Mouse (Mus musculus) midbrain, postnatal 0 days (tissue): Measurements from ENCODE around the gene Rtn4. TPM values are rescaled to one million over a fixed set of nuclear protein-coding genes. Genes with fewer than 3 reads are reported as not detected.
"Not testable (repeated sequence)": the region's sequence is repeated elsewhere in the genome, so short reads cannot be mapped to it uniquely, and the experiment has no call there.

Source experiments
- ATAC-seq: fragments of 200-750 bp; cut with Nextera tagmentation; 2 replicates; pipeline ENCODE4 v1.8.0; 2017; ENCODE audit warnings: moderate number of reproducible peaks, mild to moderate bottlenecking, moderate TSS enrichment, moderate library complexity; ENCODE audit not compliant: low FRiP score
- DNase-seq: peaks from one replicate; pipeline ENCODE4 v3.0.0-alpha.2; 2015; ENCODE audit warnings: low spot score
- H3K27ac ChIP-seq: fragments of 300-500 bp; sonication (generic); 2 replicates; pipeline ENCODE4 v1.5.1; 2014; ENCODE audit warnings: low read depth, mild to moderate bottlenecking, low read length, mixed read lengths
- H3K27me3 ChIP-seq: fragments of 300-500 bp; sonication (generic); 2 replicates; pipeline ENCODE4 v1.6.1; 2014; ENCODE audit warnings: low read length, control low read depth, mixed read lengths; ENCODE audit not compliant: insufficient read depth
- H3K36me3 ChIP-seq: fragments of 300-500 bp; sonication (generic); 2 replicates; pipeline ENCODE4 v1.6.1; 2014; ENCODE audit warnings: low read length, control low read depth, mixed read lengths; ENCODE audit not compliant: insufficient read depth
- H3K4me1 ChIP-seq: fragments of 300-500 bp; sonication (generic); 2 replicates; pipeline ENCODE4 v1.6.1; 2014; ENCODE audit warnings: mild to moderate bottlenecking, control low read depth, antibody characterized with exemption, low read length, mixed read lengths; ENCODE audit not compliant: insufficient read depth
- H3K4me2 ChIP-seq: fragments of 300-500 bp; sonication (generic); 2 replicates; pipeline ENCODE4 v1.6.1; 2014; ENCODE audit warnings: low read depth, mild to moderate bottlenecking, low read length, mixed read lengths; ENCODE audit not compliant: poor library complexity, severe bottlenecking
- H3K4me3 ChIP-seq: fragments of 300-500 bp; sonication (generic); 2 replicates; pipeline ENCODE4 v1.5.1; 2014; ENCODE audit warnings: low read depth, mild to moderate bottlenecking, low read length, moderate library complexity
- H3K9ac ChIP-seq: fragments of 300-500 bp; sonication (generic); replicated peaks from 2 replicates; pipeline ENCODE4 v1.6.1; 2014; ENCODE audit warnings: mild to moderate bottlenecking, low read length, moderate library complexity, mixed read lengths; ENCODE audit not compliant: poor library complexity, severe bottlenecking
- H3K9me3 ChIP-seq: fragments of 300-500 bp; sonication (generic); 2 replicates; pipeline ENCODE4 v1.6.1; 2016; ENCODE audit warnings: low read length, control low read depth
- CTCF ChIP-seq: IDR thresholded peaks from 2 replicates; pipeline ENCODE4 v1.5.1; 2016; ENCODE audit warnings: antibody characterized with exemption, mild to moderate bottlenecking
- WGBS: fragments of 180-500 bp; shearing (Covaris S2); extraction: QIAGEN DNeasy Blood & Tissue Kit; methylation state at CpG from one replicate; pipeline ENCODE4 v1.1.7; 2014; 5-methylcytosine and 5-hydroxymethylcytosine counted together
- polyA plus RNA-seq: library from polyadenylated mRNA; unstranded; fragments of >200 nt; fragmentation: Nextera tagmentation; extraction: Ambion mirVana; gene quantifications from 2 replicates; pipeline ENCODE4 v1.2.1, GENCODE M21; 2015
- total RNA-seq: library from RNA; depleted of rRNA; stranded (reverse); fragments of >200 nt; gene quantifications from 2 replicates; pipeline ENCODE4 v1.2.3, GENCODE M21; 2014; rRNA removed

Rtn4 gene
- 322 and 368 TPM in 2 replicates for total RNA-seq
- polyA plus RNA-seq: 144 and 153 TPM in 2 replicates

- DNase-seq (peak; percentile 99), ATAC-seq (peak; percentile 99)
- peak within 1 kb of the TSS; percentile 97 for H3K27ac ChIP-seq
- H3K9ac ChIP-seq: peak within 1 kb of the TSS; percentile 96
- H3K27me3 ChIP-seq: no peaks in the 10 kb centered on the region
- peak within 1 kb of the TSS; percentile 98 for H3K4me3 ChIP-seq
- no peak for TF ChIP-seq CTCF
- H3K36me3 ChIP-seq: no peaks in the 10 kb centered on the region
- H3K9me3 ChIP-seq: no peaks in the 10 kb centered on the region
- H3K4me1 ChIP-seq: peaks cover 3% of the 10 kb centered on the region; the same call in 1 of the 2 replicates
- WGBS: under 1% methylated on average over 43 of the region's 43 CpGs
- peak within 1 kb of the TSS; percentile 63 for H3K4me2 ChIP-seq
These were observed at the start of gene Rtn4 for GRCm38 (mm10) chr11:29692683-29693272. TSS of gene Rtn4 (plus strand) at chr11:29692947.

DNA sequence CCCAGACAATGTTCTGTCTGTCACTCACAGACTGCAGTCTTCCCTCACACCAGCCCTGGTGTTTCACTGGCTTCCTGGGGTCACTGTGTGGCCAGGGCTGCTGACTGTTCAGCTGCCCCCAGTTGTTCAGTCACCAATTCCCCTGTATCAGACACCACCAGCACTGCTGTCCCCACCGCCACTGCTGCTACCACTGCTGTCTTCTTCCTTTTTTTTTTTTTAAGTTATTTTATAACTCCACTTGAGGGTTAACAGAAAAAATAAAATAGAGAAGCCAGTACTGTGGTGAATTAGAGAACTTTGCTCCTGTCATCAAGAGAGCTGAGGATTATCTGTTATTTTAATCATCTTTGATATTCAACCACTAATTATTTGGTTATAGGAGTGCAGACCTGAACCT lies 48.3 kb upstream of the Rtn4 start:
- Histone ChIP-seq H3K27me3 (no peaks in the 10 kb centered on the region), H3K36me3 (no peaks in the 10 kb centered on the region), H3K27ac (no peak overlapping the region), H3K4me2 (no peak overlapping the region), H3K9me3 (no peaks in the 10 kb centered on the region), H3K9ac (no peak overlapping the region), H3K4me1 (no peaks in the 10 kb centered on the region), H3K4me3 (no peak overlapping the region)
- no peak for ATAC-seq
- DNase-seq: no peak
- WGBS: 91% methylated on average over 1 of the region's 1 CpGs
- TF ChIP-seq CTCF: no peak

GRCm38 (mm10) chr11:29645411-29646066 lies 47.2 kb upstream of the Rtn4 start:
- Histone ChIP-seq H3K4me2 (no peak overlapping the region), H3K4me3 (no peak overlapping the region), H3K27ac (no peak overlapping the region), H3K4me1 (no peaks in the 10 kb centered on the region), H3K9me3 (no peaks in the 10 kb centered on the region), H3K27me3 (no peaks in the 10 kb centered on the region), H3K9ac (no peak overlapping the region), H3K36me3 (no peaks in the 10 kb centered on the region)
- no peak for DNase-seq
- no peak for TF ChIP-seq CTCF
- ATAC-seq: no peak
- WGBS: 84% methylated on average over 5 of the region's 5 CpGs

DNA sequence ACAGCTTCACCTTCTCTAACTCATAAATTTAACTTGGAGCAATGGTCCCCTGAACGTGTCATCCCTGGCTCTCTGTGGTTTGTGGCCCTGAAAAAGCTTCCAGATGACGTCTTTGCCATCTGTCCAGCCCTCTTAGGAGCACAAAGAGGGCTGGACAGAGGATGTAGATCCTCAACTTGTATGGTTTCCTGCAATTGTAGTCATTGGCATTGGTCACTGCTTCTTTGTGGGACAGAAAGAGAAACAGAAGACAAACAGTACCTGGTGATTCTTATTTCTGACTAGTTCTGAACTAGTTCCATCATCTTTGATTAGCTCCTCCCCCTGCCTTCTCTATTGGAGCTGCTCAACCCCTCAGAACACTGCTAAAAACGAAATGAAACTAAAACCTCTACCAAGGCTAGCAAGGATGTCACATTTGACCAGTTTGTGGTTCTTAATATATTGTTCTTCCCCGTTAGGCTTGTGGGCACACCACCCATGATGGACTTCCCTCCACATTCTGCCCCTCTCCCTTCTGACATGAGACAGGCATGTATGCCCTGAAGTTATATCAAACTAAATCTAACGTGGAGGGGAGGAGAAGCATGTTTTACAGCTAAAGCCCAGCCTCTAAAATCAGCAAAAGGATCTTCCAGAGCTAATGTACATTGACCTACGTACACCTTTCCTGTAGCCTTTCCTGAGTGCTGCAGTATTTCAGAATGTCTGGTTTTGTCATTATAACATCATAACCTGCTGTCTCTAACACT lies 45.0 kb upstream of the Rtn4 start:
- no peak for DNase-seq
- Histone ChIP-seq H3K27me3 (no peaks in the 10 kb centered on the region), H3K9ac (no peak overlapping the region), H3K36me3 (no peaks in the 10 kb centered on the region), H3K27ac (no peak overlapping the region), H3K4me2 (no peak overlapping the region), H3K4me1 (no peaks in the 10 kb centered on the region), H3K9me3 (no peaks in the 10 kb centered on the region), H3K4me3 (no peak overlapping the region)
- TF ChIP-seq CTCF: no peak
- ATAC-seq: no peak
- 66% methylated on average over 6 of the region's 6 CpGs for WGBS

DNA sequence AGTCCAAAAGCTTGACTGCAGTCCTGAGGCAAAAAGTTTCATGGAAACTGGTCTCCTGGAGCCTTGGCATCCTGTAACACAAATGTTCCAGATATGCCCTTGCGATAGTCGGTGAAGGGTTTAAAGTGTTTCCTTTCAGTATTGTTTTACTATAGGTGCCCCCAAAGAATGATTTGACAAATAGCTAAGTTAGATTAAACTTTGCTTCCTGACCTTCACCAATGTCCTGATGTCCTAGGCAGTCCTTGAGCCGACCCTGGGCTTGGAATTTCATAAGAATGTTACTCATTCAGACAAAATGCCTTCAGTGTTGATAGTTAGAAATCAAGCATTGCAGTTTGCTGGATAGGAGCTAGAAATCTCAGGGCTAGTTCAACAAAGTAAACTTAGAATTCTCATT lies 37.4 kb upstream of the Rtn4 start:
- not testable (repeated sequence) for H3K4me3 ChIP-seq, H3K4me1 ChIP-seq, H3K36me3 ChIP-seq, DNase-seq, H3K9ac ChIP-seq, H3K27ac ChIP-seq, ATAC-seq, H3K9me3 ChIP-seq, H3K4me2 ChIP-seq, H3K27me3 ChIP-seq
- WGBS: 96% methylated on average over 3 of the region's 3 CpGs

- Histone ChIP-seq H3K9ac (no peak overlapping the region), H3K4me2 (no peak overlapping the region), H3K27ac (no peak overlapping the region), H3K4me3 (no peak overlapping the region), H3K4me1 (no peaks in the 10 kb centered on the region), H3K36me3 (no peaks in the 10 kb centered on the region), H3K27me3 (no peaks in the 10 kb centered on the region), H3K9me3 (no peaks in the 10 kb centered on the region)
- ATAC-seq (no peak), DNase-seq (no peak)
- WGBS: 90% methylated on average over 2 of the region's 2 CpGs
- TF ChIP-seq CTCF: no peak
These were observed 32.0 kb upstream of the Rtn4 start for GRCm38 (mm10) chr11:29660740-29661139.
